ENCODE assay signal across 25 mouse cellular contexts in genomic region chr7:73512422-73512821, GRCm38 (mm10).
"Had no signal": no experiment of that assay in that cellular context is flagged by ENCODE, and none has a peak within 500 bp of the region (broad histone marks: within the 10 kb centered on the region; RNA-seq: fewer than 3 reads in every experiment).

No protein-coding gene starts in this region.

- ATAC-seq: hindbrain, embryonic 16.5 days; inflammation-experienced regulatory T-cells, adult 6 months; intestine, embryonic 15.5 days; intestine, postnatal 0 days; liver, postnatal 0 days had no signal

- H3K4me2 ChIP-seq: heart, embryonic 12.5 days; hindbrain, embryonic 12.5 days; hindbrain, embryonic 14.5 days; intestine, embryonic 15.5 days; limb, embryonic 12.5 days; liver, embryonic 13.5 days; liver, embryonic 15.5 days had no signal

- H3K27ac ChIP-seq: heart, embryonic 10.5 days; hindbrain, embryonic 10.5 days; hindbrain, embryonic 12.5 days; hindbrain, embryonic 14.5 days; intestine, embryonic 15.5 days; kidney, postnatal 0 days; limb, embryonic 10.5 days; limb, embryonic 12.5 days; liver, embryonic 13.5 days; liver, embryonic 15.5 days had no signal

- DNase-seq: gastrocnemius, postnatal 14 days; heart, adult 18-20 months; heart, postnatal 10 days; heart, postnatal 4 days; kidney, adult 18-20 months; kidney, adult 8-10 months; kidney, postnatal 14 days; kidney, postnatal 36 days; layer of hippocampus, postnatal 36 days; liver; liver, embryonic 13.5 days; liver, postnatal 0 days had no signal

- H3K4me1 ChIP-seq: hindbrain, embryonic 10.5 days; hindbrain, embryonic 12.5 days; intestine, embryonic 15.5 days; limb, embryonic 10.5 days had no signal

- H3K9me3 ChIP-seq: heart, embryonic 10.5 days; heart, embryonic 12.5 days; hindbrain, embryonic 10.5 days; hindbrain, embryonic 12.5 days; intestine, embryonic 15.5 days; limb, embryonic 10.5 days; limb, embryonic 12.5 days; liver, embryonic 13.5 days; liver, embryonic 15.5 days had no signal

- H3K9ac ChIP-seq: heart, embryonic 12.5 days; hindbrain, embryonic 12.5 days; hindbrain, embryonic 14.5 days; intestine, embryonic 15.5 days; limb, embryonic 12.5 days; liver, embryonic 13.5 days; liver, embryonic 15.5 days; liver, postnatal 0 days had no signal

- H3K4me3 ChIP-seq: heart, embryonic 10.5 days; heart, embryonic 12.5 days; hindbrain, embryonic 10.5 days; hindbrain, embryonic 12.5 days; intestine, embryonic 15.5 days; limb, embryonic 10.5 days; limb, embryonic 12.5 days; liver, embryonic 13.5 days; liver, embryonic 15.5 days had no signal

- H3K27me3 ChIP-seq: heart, embryonic 12.5 days; hindbrain, embryonic 12.5 days; intestine, embryonic 15.5 days; limb, embryonic 12.5 days; liver, embryonic 13.5 days; liver, embryonic 15.5 days had no signal
